ENCODE assay signal across 26 mouse cellular contexts in the genomic region with DNA sequence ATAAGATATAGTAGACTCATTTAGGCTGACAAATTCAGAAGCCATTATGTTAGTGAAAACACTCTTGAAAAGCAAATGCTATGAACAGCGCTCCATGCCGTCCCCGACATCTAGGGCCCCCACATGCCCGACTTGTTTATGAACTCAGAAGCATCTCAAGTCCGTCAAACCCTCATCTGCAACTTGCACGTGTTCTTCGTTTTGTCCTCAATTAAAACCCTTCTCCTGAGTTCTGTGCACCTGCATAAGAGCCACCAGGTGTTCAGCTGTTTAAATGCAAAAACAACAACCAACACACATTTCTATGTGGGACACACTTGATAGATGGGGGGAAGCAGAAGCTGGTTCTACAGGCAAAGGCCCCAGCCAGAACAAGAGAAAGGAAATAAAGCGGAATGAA.
A peak's percentile ranks its signal among the peaks of the same experiment; 100 is the strongest.
DNase-seq lines count a peak whose midpoint lies in the region; ATAC-seq and TF ChIP-seq lines count a peak whose summit lies in the region.
"Had no signal": no experiment of that assay in that cellular context is flagged by ENCODE, and none has a peak within 500 bp of the region (broad histone marks: within the 10 kb centered on the region; RNA-seq: fewer than 3 reads in every experiment).

No protein-coding gene starts in this region.

- H3K9ac ChIP-seq in heart, postnatal 0 days (replicated peaks; ENCODE audit: low read depth, low read length): no peak overlapping the region
- H3K9ac ChIP-seq in intestine, embryonic 16.5 days (ENCODE audit: low read depth, low read length): no peak overlapping the region
- H3K9ac ChIP-seq: embryonic facial prominence, embryonic 13.5 days; forebrain, embryonic 12.5 days; forebrain, embryonic 15.5 days; hindbrain, embryonic 14.5 days had no signal

- TF ChIP-seq EP300 in heart, postnatal 0 days (IDR thresholded peaks at IDR 0.05; ENCODE audit: low read depth): no peak

- no peak for ATAC-seq in heart, postnatal 0 days (ENCODE audit: insufficient read depth, low read depth)
- ATAC-seq in intestine, embryonic 16.5 days: no peak
- ATAC-seq: CD4-positive, CD25-positive, alpha-beta regulatory T cell, adult 4 months; forebrain, embryonic 15.5 days; hindbrain, postnatal 0 days; inflammation-experienced regulatory T-cells, adult 6 months had no signal

- DNase-seq in heart, postnatal 0 days (ENCODE audit: low spot score): no peak
- no peak for DNase-seq in heart, adult 8-10 months (ENCODE audit: low spot score)
- peak; percentile 89 for DNase-seq in thymus, postnatal 0 days (ENCODE audit: low spot score)
- DNase-seq in thymus, postnatal 25 days: peak; percentile 74
- DNase-seq in urinary bladder, postnatal 14 days (ENCODE audit: low spot score): no peak
- DNase-seq in gastrocnemius, postnatal 36 days: no peak
- DNase-seq: adrenal gland, adult 2 months; adrenal gland, postnatal 14 days; cerebellum, adult 11 months; cerebellum, adult 8-10 months; cerebellum, postnatal 36 days; embryo, embryonic 11 days; gastrocnemius, postnatal 25 days; heart, postnatal 14 days; heart, postnatal 4 days had no signal

- H3K36me3 ChIP-seq in heart, postnatal 0 days (replicated peaks; ENCODE audit: control insufficient read depth, insufficient read depth, low read length): no peaks in the 10 kb centered on the region
- H3K36me3 ChIP-seq in intestine, embryonic 16.5 days (ENCODE audit: control insufficient read depth, insufficient read depth, low read length): no peaks in the 10 kb centered on the region
- H3K36me3 ChIP-seq: embryonic facial prominence, embryonic 10.5 days; embryonic facial prominence, embryonic 13.5 days; forebrain, embryonic 12.5 days; forebrain, embryonic 15.5 days; heart, embryonic 10.5 days had no signal

- H3K27ac ChIP-seq in heart, postnatal 0 days (ENCODE audit: low read depth): peak overlapping the region; percentile 46; the same call in 1 of the 2 replicates
- H3K27ac ChIP-seq in intestine, embryonic 16.5 days (ENCODE audit: low read length): no peak overlapping the region
- H3K27ac ChIP-seq: embryonic facial prominence, embryonic 10.5 days; embryonic facial prominence, embryonic 13.5 days; forebrain, embryonic 12.5 days; forebrain, embryonic 15.5 days; heart, embryonic 10.5 days; hindbrain, embryonic 14.5 days; hindbrain, postnatal 0 days had no signal

- no peaks in the 10 kb centered on the region for H3K9me3 ChIP-seq in heart, postnatal 0 days (replicated peaks; ENCODE audit: control insufficient read depth, low read length)
- no peaks in the 10 kb centered on the region for H3K9me3 ChIP-seq in intestine, embryonic 16.5 days (ENCODE audit: control insufficient read depth, low read length)
- H3K9me3 ChIP-seq: embryonic facial prominence, embryonic 10.5 days; embryonic facial prominence, embryonic 13.5 days; forebrain, embryonic 12.5 days; forebrain, embryonic 15.5 days; heart, embryonic 10.5 days had no signal

- WGBS in heart, postnatal 0 days: 86% methylated on average over 8 of the region's 8 CpGs
- 83% methylated on average over 8 of the region's 8 CpGs for WGBS in intestine, embryonic 16.5 days

- H3K4me3 ChIP-seq in heart, postnatal 0 days (ENCODE audit: low read depth, low read length): no peak overlapping the region
- no peak overlapping the region for H3K4me3 ChIP-seq in intestine, embryonic 16.5 days (ENCODE audit: low read length)
- H3K4me3 ChIP-seq: embryonic facial prominence, embryonic 10.5 days; embryonic facial prominence, embryonic 13.5 days; erythroblast, embryonic 14.5 days; forebrain, embryonic 12.5 days; forebrain, embryonic 15.5 days; heart, embryonic 10.5 days had no signal

- H3K27me3 ChIP-seq in heart, postnatal 0 days (ENCODE audit: control insufficient read depth, insufficient read depth, low read length): no peaks in the 10 kb centered on the region
- no peaks in the 10 kb centered on the region for H3K27me3 ChIP-seq in intestine, embryonic 16.5 days (replicated peaks; ENCODE audit: control insufficient read depth, insufficient read depth, low read length)
- H3K27me3 ChIP-seq: embryonic facial prominence, embryonic 13.5 days; forebrain, embryonic 12.5 days; forebrain, embryonic 15.5 days had no signal

- H3K4me2 ChIP-seq in heart, postnatal 0 days (ENCODE audit: low read depth, low read length): no peak overlapping the region
- no peak overlapping the region for H3K4me2 ChIP-seq in intestine, embryonic 16.5 days (ENCODE audit: low read depth, low read length)
- H3K4me2 ChIP-seq: embryonic facial prominence, embryonic 13.5 days; forebrain, embryonic 12.5 days; forebrain, embryonic 15.5 days; hindbrain, embryonic 14.5 days had no signal

- no peak for TF ChIP-seq CTCF in heart, postnatal 0 days (IDR thresholded peaks at IDR 0.05; ENCODE audit: low read depth)

- no peaks in the 10 kb centered on the region; the same call in 1 of the 2 replicates for H3K4me1 ChIP-seq in heart, postnatal 0 days (ENCODE audit: control insufficient read depth, insufficient read depth)
- no peaks in the 10 kb centered on the region for H3K4me1 ChIP-seq in intestine, embryonic 16.5 days (ENCODE audit: control insufficient read depth, insufficient read depth, low read length)
- H3K4me1 ChIP-seq: embryonic facial prominence, embryonic 10.5 days; embryonic facial prominence, embryonic 13.5 days; forebrain, embryonic 12.5 days; heart, embryonic 10.5 days had no signal

- intact Hi-C loops in gastrocnemius, postnatal 36 days (cut with DNase I): no loop called here

Comparison
In these comparisons a context has a peak if more than half of its experiments do, and no peak if none do; other contexts are left out.
1. DNase-seq: peak in thymus, postnatal 0 days (single experiment) and thymus, postnatal 25 days (single experiment); none in heart, postnatal 0 days (single experiment), heart, adult 8-10 months (single experiment), urinary bladder, postnatal 14 days (single experiment) and gastrocnemius, postnatal 36 days (0 of 2).